Mouse (Mus musculus): ENCODE results near the gene Sufu. TPM values are rescaled to one million over a fixed set of nuclear protein-coding genes. Genes with fewer than 3 reads are reported as not detected.
A peak's percentile ranks its signal among the peaks of the same experiment; 100 is the strongest.

Gene Sufu
- polyA plus RNA-seq, 1 experiment from 2014 or later, result 28.0 TPM

GRCm38 (mm10) chr19:46515287-46515821 is 118.7 kb downstream of the Sufu start:
- H3K27me3 ChIP-seq, result no peaks in the 10 kb centered on the region
- H3K4me2 ChIP-seq, result no peak overlapping the region
- peaks cover 58% of the 10 kb centered on the region for H3K36me3 ChIP-seq (ENCODE audit: poor library complexity, severe bottlenecking)
- H3K4me1 ChIP-seq, result peaks cover 30% of the 10 kb centered on the region
- no peak overlapping the region for H3K4me3 ChIP-seq
- no peak overlapping the region for H3K27ac ChIP-seq
- ATAC-seq, result no peak
- no peaks in the 10 kb centered on the region for H3K9me3 ChIP-seq (replicated peaks)
- WGBS, result 91% methylated on average over 23 of the region's 24 CpGs
- H3K9ac ChIP-seq, result no peak overlapping the region

GRCm38 (mm10) chr19:46516667-46517528 is 120.2 kb downstream of the Sufu start:
- no peak for ATAC-seq
- WGBS, result 50% methylated on average over 3 of the region's 3 CpGs
- Histone ChIP-seq H3K4me3 (no peak overlapping the region), H3K4me1 (peaks cover 20% of the 10 kb centered on the region), H3K4me2 (no peak overlapping the region), H3K27me3 (no peaks in the 10 kb centered on the region), H3K9ac (no peak overlapping the region), H3K27ac (peak overlapping the region; percentile 73), H3K9me3 (replicated peaks) (no peaks in the 10 kb centered on the region), H3K36me3 (ENCODE audit: poor library complexity, severe bottlenecking) (peaks cover 47% of the 10 kb centered on the region)

- Histone ChIP-seq H3K9ac (0 out of 2 replicates have a peak overlapping the region, but pooled peaks have one; percentile 53), H3K4me1 (peaks cover 26% of the 10 kb centered on the region), H3K4me2 (peak overlapping the region; percentile 50), H3K27ac (peak overlapping the region; percentile 73), H3K27me3 (no peaks in the 10 kb centered on the region), H3K36me3 (ENCODE audit: poor library complexity, severe bottlenecking) (peaks cover 39% of the 10 kb centered on the region), H3K9me3 (replicated peaks) (no peaks in the 10 kb centered on the region), H3K4me3 (no peak overlapping the region)
- 40% methylated on average over 9 of the region's 14 CpGs for WGBS
- peak; percentile 23; the same call in 1 of the 2 replicates for ATAC-seq
These were observed 121.0 kb downstream of the Sufu start for GRCm38 (mm10) chr19:46517529-46518351.

- Histone ChIP-seq H3K4me2 (peak overlapping the region; percentile 50), H3K4me3 (no peak overlapping the region), H3K36me3 (ENCODE audit: poor library complexity, severe bottlenecking) (peaks cover 33% of the 10 kb centered on the region), H3K27me3 (no peaks in the 10 kb centered on the region), H3K4me1 (peaks cover 32% of the 10 kb centered on the region), H3K9me3 (replicated peaks) (no peaks in the 10 kb centered on the region), H3K9ac (peak overlapping the region; percentile 53; the same call in 1 of the 2 replicates), H3K27ac (peak overlapping the region; percentile 73)
- WGBS, result 1% methylated on average over 12 of the region's 13 CpGs
- ATAC-seq, result peak; percentile 54; the same call in 1 of the 2 replicates
These were observed 121.7 kb downstream of the Sufu start for GRCm38 (mm10) chr19:46518352-46518787.

GRCm38 (mm10) chr19:46518828-46519621 is 122.3 kb downstream of the Sufu start:
- peak overlapping the region; percentile 73; the same call in 1 of the 2 replicates for H3K27ac ChIP-seq
- no peak for ATAC-seq
- peaks cover 39% of the 10 kb centered on the region for H3K4me1 ChIP-seq

GRCm38 (mm10) chr19:46521698-46522097 is 125.0 kb downstream of the Sufu start:
- no peak for ATAC-seq
- H3K4me2 ChIP-seq, result no peak overlapping the region
- peaks cover 66% of the 10 kb centered on the region for H3K4me1 ChIP-seq
- H3K9ac ChIP-seq, result no peak overlapping the region
- H3K36me3 ChIP-seq (ENCODE audit: poor library complexity, severe bottlenecking), result peaks cover 1% of the 10 kb centered on the region
- no peak overlapping the region for H3K27ac ChIP-seq
- no peak overlapping the region for H3K4me3 ChIP-seq
- no peaks in the 10 kb centered on the region for H3K27me3 ChIP-seq
- H3K9me3 ChIP-seq (replicated peaks), result no peaks in the 10 kb centered on the region

More at GRCm38 (mm10) chr19:46518828-46519621, 122.3 kb downstream of the Sufu start:
- 17% methylated on average over 5 of the region's 5 CpGs for WGBS
- H3K36me3 ChIP-seq (ENCODE audit: poor library complexity, severe bottlenecking), result peaks cover 26% of the 10 kb centered on the region
- H3K9me3 ChIP-seq (replicated peaks), result no peaks in the 10 kb centered on the region
- no peak overlapping the region for H3K9ac ChIP-seq
- H3K4me2 ChIP-seq, result peak overlapping the region; percentile 50
- no peak overlapping the region for H3K4me3 ChIP-seq
- no peaks in the 10 kb centered on the region for H3K27me3 ChIP-seq

- Histone ChIP-seq H3K9ac (no peak overlapping the region), H3K4me1 (peaks cover 71% of the 10 kb centered on the region), H3K4me2 (no peak overlapping the region), H3K4me3 (no peak overlapping the region), H3K27ac (peak overlapping the region; percentile 95), H3K27me3 (no peaks in the 10 kb centered on the region), H3K36me3 (ENCODE audit: poor library complexity, severe bottlenecking) (no peaks in the 10 kb centered on the region), H3K9me3 (replicated peaks) (no peaks in the 10 kb centered on the region)
- no peak for ATAC-seq
- 42% methylated on average over 15 of the region's 15 CpGs for WGBS
These were observed 125.8 kb downstream of the Sufu start for GRCm38 (mm10) chr19:46522433-46523044.

- Histone ChIP-seq H3K4me3 (peak overlapping the region; percentile 25; the same call in 1 of the 2 replicates), H3K9ac (peak overlapping the region; percentile 57), H3K4me2 (peak overlapping the region; percentile 57), H3K27me3 (no peaks in the 10 kb centered on the region), H3K36me3 (ENCODE audit: poor library complexity, severe bottlenecking) (no peaks in the 10 kb centered on the region), H3K9me3 (replicated peaks) (no peaks in the 10 kb centered on the region), H3K27ac (peak overlapping the region; percentile 95), H3K4me1 (peaks cover 71% of the 10 kb centered on the region)
- no peak for ATAC-seq
These were observed 126.4 kb downstream of the Sufu start for GRCm38 (mm10) chr19:46523131-46523479.

GRCm38 (mm10) chr19:46523480-46524151 is 126.9 kb downstream of the Sufu start:
- H3K27ac ChIP-seq, result peak overlapping the region; percentile 95
- H3K9me3 ChIP-seq (replicated peaks), result no peaks in the 10 kb centered on the region
- H3K36me3 ChIP-seq (ENCODE audit: poor library complexity, severe bottlenecking), result no peaks in the 10 kb centered on the region
- H3K4me1 ChIP-seq, result peaks cover 71% of the 10 kb centered on the region
- no peaks in the 10 kb centered on the region for H3K27me3 ChIP-seq
- WGBS, result 1% methylated on average over 20 of the region's 20 CpGs
- H3K4me3 ChIP-seq, result peak overlapping the region; percentile 25
- peak; percentile 91 for ATAC-seq
- peak overlapping the region; percentile 57 for H3K4me2 ChIP-seq
- peak overlapping the region; percentile 57 for H3K9ac ChIP-seq

GRCm38 (mm10) chr19:46524152-46524544 is 127.5 kb downstream of the Sufu start:
- 8% methylated on average over 6 of the region's 6 CpGs for WGBS
- peaks cover 72% of the 10 kb centered on the region for H3K4me1 ChIP-seq
- no peaks in the 10 kb centered on the region for H3K27me3 ChIP-seq
- peak overlapping the region; percentile 25 for H3K4me3 ChIP-seq
- peak; percentile 0; the same call in 1 of the 2 replicates for ATAC-seq
- H3K9ac ChIP-seq, result peak overlapping the region; percentile 57; the same call in 1 of the 2 replicates
- no peaks in the 10 kb centered on the region for H3K36me3 ChIP-seq (ENCODE audit: poor library complexity, severe bottlenecking)
- H3K9me3 ChIP-seq (replicated peaks), result no peaks in the 10 kb centered on the region
- peak overlapping the region; percentile 57 for H3K4me2 ChIP-seq
- H3K27ac ChIP-seq, result peak overlapping the region; percentile 95
